Mouse (Mus musculus): Measurements from ENCODE around the gene Eif4ebp2.

- TF ChIP-seq POLR2A (IDR thresholded peaks at IDR 0.05; ENCODE audit: low read depth, low read length): no peak
- no peak for TF ChIP-seq CTCF (conservative IDR thresholded peaks at IDR 0.05; ENCODE audit: insufficient read depth, insufficient read length, low read depth, low read length)
Measured at GRCm38 (mm10) chr10:61500756-61501155, 48.3 kb upstream of the Eif4ebp2 start.

All from kidney, adult 2 months (tissue).